Mouse (Mus musculus) layer of hippocampus, adult 2 months (tissue): Measurements from ENCODE around the gene Eva1a. TPM values are rescaled to one million over a fixed set of nuclear protein-coding genes. Genes with fewer than 3 reads are reported as not detected.

Source experiments
- DNase-seq, 2 experiments: peaks; one replicate each; pipeline ENCODE4 v3.0.0; 2022; ENCODE audit warnings: low spot score in 2 of 2
- H3K27ac ChIP-seq: fragments of 200-600 bp; 2 replicates; pipeline ENCODE4 v1.8.1; 2022
- H3K4me3 ChIP-seq: fragments of 200-600 bp; 2 replicates; pipeline ENCODE4 v1.8.1; 2022; ENCODE audit warnings: mild to moderate bottlenecking
- CTCF ChIP-seq: fragments of 200-600 bp; conservative IDR thresholded peaks from 2 replicates; pipeline ENCODE4 v1.8.1; 2022; ENCODE audit warnings: antibody characterized with exemption, mild to moderate bottlenecking, moderate library complexity
- long read RNA-seq, 2 experiments: library from polyadenylated mRNA; stranded (forward); transcript quantifications; one replicate each; pipeline ENCODE4 v2.0.0; 2021; ENCODE audit warnings: borderline mapping rate in 2 of 2
- total RNA-seq, 2 experiments: library from RNA; stranded (reverse); gene quantifications; 2 replicates each; pipeline ENCODE4 v1.2.3; 2021

Gene Eva1a
- 10 to 100 TPM; 15.3 to 16.8 TPM for total RNA-seq
- long read RNA-seq, experiment 1, transcript Eva1a-201 (3 exons, 1,773 nt), result major isoform, 18 of 21 reads
- long read RNA-seq, experiment 1, partial matches to known transcripts, result 0 of 21 reads
- long read RNA-seq, experiment 1, other reads (novel, unspliced or antisense), result 3 of 21 reads
- long read RNA-seq, experiment 2, transcript Eva1a-201 (3 exons, 1,773 nt), result major isoform, 31 of 33 reads
- long read RNA-seq, experiment 2, partial matches to known transcripts, result 1 of 33 reads
- long read RNA-seq, experiment 2, other reads (novel, unspliced or antisense), result 1 of 33 reads

DNA sequence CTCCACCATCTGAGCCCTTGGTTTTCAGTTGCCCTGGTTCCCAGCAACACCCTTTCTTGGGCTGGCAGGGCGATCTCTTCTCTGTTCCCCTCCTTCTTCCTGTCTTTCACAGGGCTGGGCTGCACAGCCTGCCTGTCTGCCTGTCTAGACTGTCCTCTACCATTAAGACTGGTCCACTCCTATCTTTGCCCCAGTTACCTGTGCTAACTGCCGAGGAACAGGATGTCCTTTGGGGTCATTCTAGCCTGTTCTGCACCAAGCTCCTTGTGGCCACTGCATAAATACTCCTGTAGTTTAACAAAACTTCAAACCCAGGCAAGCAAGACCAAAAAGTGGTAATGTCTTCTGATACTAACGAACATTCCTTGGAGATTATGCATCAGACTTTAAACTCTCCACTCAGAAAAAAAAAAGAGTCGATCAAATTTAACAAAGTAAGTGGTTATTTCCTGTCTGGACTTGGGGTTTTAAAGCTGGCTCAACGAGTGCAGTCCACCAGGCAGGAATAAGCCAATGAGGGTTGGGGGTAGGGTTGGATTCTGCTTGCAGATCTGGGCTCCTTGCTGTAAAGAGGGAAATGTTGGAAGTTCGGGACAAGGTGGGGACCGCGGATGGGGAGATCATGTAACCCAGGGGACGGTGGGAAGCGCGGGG is at the start of gene Eva1a:
Gene Eva1a (plus strand): TSS at position 210 of the 654 bp plus-strand sequence.
- DNase-seq, result no peak

DNA sequence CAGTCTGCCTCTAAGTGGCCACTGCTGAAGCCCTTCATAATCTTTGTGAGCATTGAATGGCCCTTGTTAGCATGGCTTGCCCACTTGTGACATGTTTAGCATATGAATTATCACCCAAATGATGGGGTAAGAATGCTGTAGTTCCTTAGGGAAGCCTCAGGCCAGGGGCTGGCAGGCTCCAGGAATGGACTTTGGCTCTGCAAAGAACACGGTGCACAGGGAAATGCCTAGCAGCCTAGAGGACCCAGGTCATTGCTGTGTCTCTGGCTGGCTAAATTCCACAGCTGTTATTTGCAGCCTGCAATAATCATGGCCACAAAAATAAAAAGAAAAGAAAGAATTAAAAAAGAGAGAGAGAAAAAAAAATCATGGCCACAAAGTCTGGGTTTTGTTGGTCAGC is 28.5 kb upstream of the Eva1a start:
- no peak for TF ChIP-seq CTCF
- no peak for DNase-seq
- Histone ChIP-seq H3K4me3 (no peak overlapping the region), H3K27ac (no peak overlapping the region)

More for the DNA sequence above, at the start of gene Eva1a:
- Histone ChIP-seq H3K27ac (peak within 1 kb of the TSS; percentile 91), H3K4me3 (peak within 1 kb of the TSS; percentile 63)
- TF ChIP-seq CTCF, result no peak

DNA sequence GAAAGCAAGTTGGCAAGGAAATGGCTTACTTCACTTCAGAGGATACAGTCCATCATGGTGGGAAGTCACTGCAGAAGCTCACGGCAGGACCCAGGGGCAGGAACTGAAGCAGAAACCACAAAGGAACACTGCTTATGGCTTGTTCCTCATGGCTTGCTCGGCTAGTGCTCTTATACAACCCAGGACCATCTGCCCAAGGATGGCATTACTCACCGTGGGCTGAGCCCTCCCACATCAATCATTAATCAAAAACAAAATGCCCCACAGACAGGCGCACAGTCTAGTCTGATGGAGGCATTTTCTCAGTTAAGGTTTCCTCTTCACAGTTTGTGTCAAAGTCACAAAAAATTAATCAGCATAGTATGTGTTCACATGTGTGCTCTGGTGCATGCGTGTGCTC is 19.8 kb upstream of the Eva1a start:
- Histone ChIP-seq H3K4me3 (no peak overlapping the region), H3K27ac (no peak overlapping the region)
- no peak for TF ChIP-seq CTCF
- DNase-seq, result no peak

DNA sequence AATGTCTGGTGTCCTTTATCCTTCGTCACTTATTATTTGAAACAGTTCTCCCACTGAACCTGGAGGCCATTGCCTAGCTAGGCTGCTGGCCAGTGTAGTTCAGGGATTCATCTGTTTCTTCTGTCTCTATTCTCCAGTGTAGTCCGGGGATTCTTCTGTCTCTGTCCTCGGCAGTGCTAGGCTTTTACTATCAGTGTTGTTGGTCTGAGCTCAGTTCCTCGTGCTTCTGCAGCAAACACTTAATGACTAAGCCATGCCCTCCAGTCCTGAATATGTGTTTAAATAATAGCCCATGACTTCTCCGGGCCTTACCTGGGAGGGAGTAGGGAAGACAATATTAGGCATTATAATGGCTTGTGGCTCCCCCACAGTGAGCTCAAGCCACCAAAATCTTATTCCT is 19.3 kb upstream of the Eva1a start:
- Histone ChIP-seq H3K4me3 (no peak overlapping the region), H3K27ac (no peak overlapping the region)
- DNase-seq, result no peak
- TF ChIP-seq CTCF, result no peak

DNA sequence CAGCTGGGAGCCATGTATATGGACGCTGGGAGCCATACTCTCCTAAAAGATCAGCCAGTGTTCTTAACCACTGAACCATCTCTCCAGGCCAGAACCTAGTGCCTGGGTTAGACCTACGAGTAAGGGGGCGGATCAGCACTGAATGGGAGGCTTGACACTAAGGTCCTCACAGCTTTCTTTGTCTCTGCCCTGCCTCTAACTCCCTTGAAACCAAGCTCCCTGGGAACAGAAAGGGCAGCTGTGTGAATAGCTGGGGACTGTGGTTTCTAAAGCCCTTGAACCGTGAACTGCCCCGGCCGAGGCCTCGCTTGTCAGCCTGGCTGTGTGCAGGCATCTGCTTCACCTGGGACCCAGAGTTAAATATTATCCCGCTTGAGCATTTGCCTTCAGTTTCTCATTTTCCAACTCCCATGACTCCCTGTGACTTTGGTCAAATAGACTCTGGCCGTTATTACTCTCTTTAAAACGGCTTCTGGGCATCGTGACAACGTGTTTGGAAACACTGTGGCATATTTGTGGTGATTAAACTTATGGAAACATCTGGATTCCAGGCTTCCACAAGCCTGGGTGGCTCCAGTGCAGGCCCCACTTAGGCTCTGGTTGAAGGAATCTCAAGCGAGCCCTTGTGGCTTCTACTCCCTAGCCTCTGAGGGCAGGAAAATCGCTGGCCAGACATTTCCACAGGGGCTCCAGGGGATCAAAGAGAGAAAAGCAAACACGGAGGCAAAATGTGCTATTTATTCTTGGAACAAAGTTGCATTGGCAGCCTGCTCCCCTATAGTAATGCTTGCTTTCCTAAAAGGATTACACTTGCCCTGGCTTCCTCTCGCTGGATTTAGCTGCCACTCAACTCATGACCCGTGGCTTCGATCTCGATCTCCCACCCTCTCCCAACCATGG is 11.0 kb upstream of the Eva1a start:
- DNase-seq, result no peak
- Histone ChIP-seq H3K27ac (no peak overlapping the region), H3K4me3 (no peak overlapping the region)
- TF ChIP-seq CTCF, result no peak

DNA sequence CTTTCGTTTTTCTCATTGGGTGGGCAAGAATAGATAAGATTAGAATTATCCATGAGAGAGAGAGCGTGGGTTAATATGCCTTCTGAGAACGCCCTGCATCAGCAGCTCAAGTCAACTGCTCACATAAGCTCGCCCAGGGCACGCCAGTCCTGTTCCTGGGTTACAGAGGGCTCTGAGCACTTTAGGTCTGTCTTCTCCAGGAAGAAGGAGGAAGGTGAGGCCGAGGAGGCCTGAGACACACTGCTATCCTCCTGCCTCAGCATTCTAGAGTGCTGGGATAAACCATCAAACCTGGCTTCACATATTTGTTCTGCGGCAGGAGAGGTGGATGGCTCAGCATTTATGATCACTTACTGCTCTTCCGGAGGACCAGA is 10.3 kb upstream of the Eva1a start:
- Histone ChIP-seq H3K4me3 (no peak overlapping the region), H3K27ac (no peak overlapping the region)
- TF ChIP-seq CTCF, result no peak
- no peak for DNase-seq

DNA sequence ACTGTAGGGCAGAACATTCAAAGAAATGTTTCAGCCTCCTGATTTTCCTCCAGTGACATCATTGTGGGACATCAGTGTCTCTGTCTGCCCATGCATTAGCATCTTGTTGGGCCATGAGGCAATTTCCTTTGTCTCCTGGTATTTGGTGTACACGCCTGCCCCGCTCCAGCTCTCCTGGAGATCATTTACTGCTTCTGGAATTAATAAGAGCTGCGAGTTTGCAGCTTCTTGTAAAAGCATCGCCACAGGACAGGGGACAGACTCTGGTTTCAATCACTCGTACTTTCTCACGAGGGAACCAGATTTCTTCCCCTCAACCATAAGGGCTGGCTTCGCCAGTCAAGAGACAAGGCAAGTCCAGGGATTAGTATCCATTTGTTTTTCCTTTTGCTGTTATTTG is 3.6 kb upstream of the Eva1a start:
- Histone ChIP-seq H3K4me3 (no peak overlapping the region), H3K27ac (no peak overlapping the region)
- no peak for DNase-seq
- no peak for TF ChIP-seq CTCF

DNA sequence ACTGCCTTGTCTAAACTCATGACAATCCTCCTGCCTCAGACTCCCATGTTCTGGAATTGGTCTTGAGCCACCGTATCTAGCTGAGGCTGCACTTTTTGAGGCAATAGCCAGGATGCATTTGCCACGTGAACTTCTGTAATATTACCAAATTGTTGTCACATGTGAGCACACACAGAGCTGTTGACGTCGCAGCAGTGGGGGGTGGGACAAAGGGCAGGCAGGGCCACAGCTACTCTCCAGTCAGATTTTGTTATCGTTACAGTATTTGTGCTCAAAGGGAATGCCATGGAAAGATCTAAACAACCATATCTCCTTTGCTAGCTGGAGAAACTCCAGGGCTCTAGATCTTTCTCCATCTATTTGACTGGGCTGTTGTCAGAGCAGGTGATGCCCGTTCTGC is 1.6 kb upstream of the Eva1a start:
- Histone ChIP-seq H3K27ac (no peak overlapping the region), H3K4me3 (no peak overlapping the region)
- no peak for TF ChIP-seq CTCF
- DNase-seq, result no peak

DNA sequence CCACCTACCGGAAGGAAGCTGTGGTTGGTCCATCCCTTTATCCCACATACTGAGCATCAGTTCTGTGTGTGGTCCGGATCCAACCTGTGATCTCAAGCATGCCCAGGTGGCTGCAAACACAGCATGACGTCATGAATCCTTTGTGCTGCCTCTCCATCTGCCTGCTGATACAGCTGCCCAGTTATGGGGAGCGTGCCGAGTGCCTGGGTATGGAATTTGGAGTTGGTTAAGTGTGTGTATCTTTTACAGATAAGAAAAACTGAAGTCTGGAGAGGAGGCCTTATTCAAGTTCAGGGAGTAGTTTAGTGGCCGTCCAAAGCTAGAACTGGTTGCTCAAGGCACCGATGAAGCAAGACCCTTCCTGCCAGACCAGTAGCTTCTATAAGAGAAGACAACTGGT is 875 bp upstream of the Eva1a start:
- Histone ChIP-seq H3K4me3 (no peak overlapping the region), H3K27ac (no peak overlapping the region)
- DNase-seq, result no peak
- TF ChIP-seq CTCF, result no peak

DNA sequence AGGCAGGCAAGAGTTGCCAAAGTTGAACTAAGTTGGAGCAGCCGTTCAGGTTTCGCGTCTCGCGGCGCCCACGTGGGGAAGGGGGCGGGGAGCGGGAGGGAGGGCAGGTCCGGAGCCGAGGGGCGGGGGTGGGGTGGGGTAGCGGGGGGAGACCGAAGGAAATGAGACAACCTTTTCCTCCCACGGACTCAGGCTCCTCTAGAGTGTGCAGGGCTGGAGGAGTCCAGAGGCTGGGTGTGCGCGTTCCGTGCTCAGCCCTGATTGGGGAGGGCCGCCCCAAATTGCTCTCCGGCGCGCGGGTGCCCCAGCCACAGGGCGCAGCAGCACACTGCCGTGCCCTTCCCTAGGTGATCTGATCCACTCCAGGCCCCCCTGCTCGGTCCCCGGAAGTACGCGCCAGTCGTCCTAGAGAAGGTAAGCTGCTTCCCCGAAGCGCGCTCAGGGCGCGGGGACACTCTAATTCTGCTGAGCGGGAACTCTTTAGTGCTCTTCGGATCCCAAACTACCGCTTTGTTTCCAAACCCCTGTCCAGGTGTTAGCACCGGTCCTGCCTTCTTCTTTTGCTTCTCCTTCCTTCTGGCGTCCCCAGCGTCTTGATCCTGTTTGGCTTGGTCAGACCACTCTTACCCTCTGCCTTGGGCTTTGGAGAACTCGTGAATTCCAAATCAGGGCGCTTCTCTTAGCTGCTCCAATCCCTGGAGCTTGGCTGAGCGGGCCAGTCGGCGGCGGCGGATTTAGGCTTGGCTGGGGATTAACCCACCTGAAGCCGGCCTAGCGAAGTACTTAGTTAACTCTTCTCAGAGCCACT is 849 bp downstream of the Eva1a start:
- no peak for TF ChIP-seq CTCF
- peak overlapping the region; percentile 91 for H3K27ac ChIP-seq
- peak overlapping the region; percentile 63 for H3K4me3 ChIP-seq
- peak in 1 of 2 experiments; percentile 14 for DNase-seq

DNA sequence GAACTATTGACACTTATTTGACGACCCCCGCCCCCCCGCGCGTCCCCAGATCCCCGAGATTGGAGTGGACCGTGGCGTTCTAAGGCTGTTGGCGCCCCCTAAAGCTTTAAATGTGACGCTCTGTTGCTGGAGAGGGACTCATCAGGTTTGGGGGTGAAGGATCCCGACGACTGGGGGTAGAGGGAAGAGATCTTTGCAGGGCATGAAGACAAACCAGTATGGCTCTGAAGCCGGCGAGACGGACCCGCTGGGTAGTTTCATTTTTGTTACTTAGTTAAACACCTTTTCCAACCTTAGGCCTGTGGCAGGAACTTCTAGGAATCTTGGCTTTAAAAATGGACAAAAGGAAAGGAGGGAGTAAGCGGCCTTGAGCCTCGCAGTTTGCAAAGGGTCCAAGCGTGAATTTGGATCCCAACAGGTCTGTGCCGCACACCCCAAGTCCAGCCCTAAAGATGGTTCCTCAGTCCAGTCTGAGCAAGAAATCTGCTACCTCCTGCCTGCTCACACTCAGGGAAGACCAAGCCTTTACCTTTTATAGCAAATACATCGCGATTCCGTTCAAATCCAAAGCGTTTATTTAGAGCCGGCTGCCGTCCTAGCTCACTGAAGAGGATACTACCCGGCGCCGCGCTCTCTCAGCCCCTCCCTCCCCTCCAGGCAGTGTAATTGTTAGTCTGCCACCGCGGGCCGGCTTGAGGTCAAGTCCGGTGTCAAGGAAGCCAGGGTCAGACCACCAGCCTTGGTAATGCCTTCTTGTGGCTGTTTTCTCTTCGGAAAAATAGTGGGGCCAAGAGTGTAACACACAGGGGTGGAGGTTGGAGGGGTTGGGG is 1.7 kb downstream of the Eva1a start:
- Histone ChIP-seq H3K27ac (peak overlapping the region; percentile 91), H3K4me3 (peak overlapping the region; percentile 63)
- peak in 1 of 2 experiments; percentile 16 for DNase-seq
- peak; percentile 57 for TF ChIP-seq CTCF

DNA sequence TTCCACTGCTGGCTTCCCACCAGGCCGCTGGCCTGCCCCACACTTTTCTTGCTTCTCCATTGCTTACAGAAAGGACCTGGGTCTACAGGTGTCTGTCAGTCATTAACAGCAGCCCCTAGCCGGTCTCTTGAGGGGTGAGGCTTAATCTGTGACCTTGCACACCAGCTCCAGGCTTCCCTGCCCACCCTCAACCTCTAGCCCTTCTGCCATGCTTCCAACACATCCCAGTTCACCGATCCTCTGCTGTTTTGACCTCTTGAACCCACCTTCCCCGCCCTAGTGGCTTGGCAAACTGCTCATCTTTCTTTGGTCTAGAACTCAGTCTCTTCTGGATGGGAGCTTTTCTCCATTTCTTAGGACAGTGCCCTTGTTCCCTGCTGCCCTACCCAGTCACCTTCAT is 2.8 kb downstream of the Eva1a start:
- Histone ChIP-seq H3K4me3 (peak overlapping the region; percentile 63; the same call in 1 of the 2 replicates), H3K27ac (peak overlapping the region; percentile 91; the same call in 1 of the 2 replicates)
- TF ChIP-seq CTCF, result no peak
- DNase-seq, result no peak
